Mouse (Mus musculus): ENCODE measurements around the gene Pde7b. TPM values are rescaled to one million over a fixed set of nuclear protein-coding genes. Genes with fewer than 3 reads are reported as not detected.

Gene Pde7b
- total and polyA plus RNA-seq, 3 experiments: 11.7 to 57.0 (median 53.1) TPM

GRCm38 (mm10) chr10:20409181-20409580, 315.7 kb downstream of the Pde7b start:
- DNase-seq: peak; percentile 40 to 67
- Histone ChIP-seq H3K27me3 (ENCODE audit: control insufficient read depth, insufficient read depth, low read length) (no peaks in the 10 kb centered on the region), H3K4me3 (no peak overlapping the region), H3K9ac (ENCODE audit: low read depth, low read length) (no peak overlapping the region), H3K27ac (peak overlapping the region; percentile 77), H3K36me3 (ENCODE audit: control insufficient read depth, insufficient read depth, low read length) (peaks cover 4% of the 10 kb centered on the region), H3K4me1 (ENCODE audit: control insufficient read depth, insufficient read depth, low read length) (peaks cover 8% of the 10 kb centered on the region), H3K79me2 (replicated peaks; ENCODE audit: control insufficient read depth, insufficient read depth, low read length) (no peaks in the 10 kb centered on the region)
- TF ChIP-seq CTCF (IDR thresholded peaks at IDR 0.05) (no peak), EP300 (IDR thresholded peaks at IDR 0.05; ENCODE audit: insufficient read depth, low read depth, low read length) (peak; percentile 98)
- WGBS: 49% methylated on average over 10 of the region's 10 CpGs
- intact Hi-C loops (cut with DNase I): loop anchor here (2.0 to 10.0 kb wide), 6 partner anchors 78 to 538 kb away; partner anchors contain the start of gene Pde7b

GRCm38 (mm10) chr10:20408336-20408735, 316.5 kb downstream of the Pde7b start:
- H3K9ac ChIP-seq (ENCODE audit: low read depth, low read length): no peak overlapping the region
- 37% methylated on average over 3 of the region's 3 CpGs for WGBS
- peaks cover 4% of the 10 kb centered on the region for H3K36me3 ChIP-seq (ENCODE audit: control insufficient read depth, insufficient read depth, low read length)
- no peaks in the 10 kb centered on the region for H3K79me2 ChIP-seq (replicated peaks; ENCODE audit: control insufficient read depth, insufficient read depth, low read length)
- H3K27me3 ChIP-seq (ENCODE audit: control insufficient read depth, insufficient read depth, low read length): no peaks in the 10 kb centered on the region
- 0 out of 2 replicates have a peak, but pooled peaks have one; percentile 2 for TF ChIP-seq CTCF (IDR thresholded peaks at IDR 0.05)
- no peak for TF ChIP-seq EP300 (IDR thresholded peaks at IDR 0.05; ENCODE audit: insufficient read depth, low read depth, low read length)
- TF ChIP-seq POLR2A (IDR thresholded peaks at IDR 0.05; ENCODE audit: insufficient read depth, low read depth, low read length): no peak
- peak overlapping the region; percentile 77 for H3K27ac ChIP-seq
- intact Hi-C loops (cut with DNase I): loop anchor here (2.0 to 10.0 kb wide), 6 partner anchors 78 to 539 kb away; partner anchors contain the start of gene Pde7b
- DNase-seq: peak in 1 of 2 experiments; percentile 26
- H3K4me3 ChIP-seq: no peak overlapping the region
- peaks cover 8% of the 10 kb centered on the region for H3K4me1 ChIP-seq (ENCODE audit: control insufficient read depth, insufficient read depth, low read length)

- no peaks in the 10 kb centered on the region for H3K79me2 ChIP-seq (replicated peaks; ENCODE audit: control insufficient read depth, insufficient read depth, low read length)
- peaks cover 8% of the 10 kb centered on the region for H3K4me1 ChIP-seq (ENCODE audit: control insufficient read depth, insufficient read depth, low read length)
- TF ChIP-seq CTCF (IDR thresholded peaks at IDR 0.05): peak; percentile 99
- TF ChIP-seq POLR2A (IDR thresholded peaks at IDR 0.05; ENCODE audit: insufficient read depth, low read depth, low read length): no peak
- TF ChIP-seq EP300 (IDR thresholded peaks at IDR 0.05; ENCODE audit: insufficient read depth, low read depth, low read length): peak; percentile 93
- H3K4me3 ChIP-seq: no peak overlapping the region
- DNase-seq: peak; percentile 36 to 47
- no peaks in the 10 kb centered on the region for H3K27me3 ChIP-seq (ENCODE audit: control insufficient read depth, insufficient read depth, low read length)
- no peak overlapping the region for H3K9ac ChIP-seq (ENCODE audit: low read depth, low read length)
- no peak overlapping the region for H3K27ac ChIP-seq
- 72% methylated on average over 2 of the region's 2 CpGs for WGBS
- intact Hi-C loops (cut with DNase I): loop anchor here (1.0 to 10.0 kb wide), 5 partner anchors 167 to 542 kb away; partner anchors contain the start of gene Pde7b
- peaks cover 4% of the 10 kb centered on the region for H3K36me3 ChIP-seq (ENCODE audit: control insufficient read depth, insufficient read depth, low read length)
Observed at GRCm38 (mm10) chr10:20405471-20405870, 319.4 kb downstream of the Pde7b start.

- Histone ChIP-seq H3K36me3 (ENCODE audit: control insufficient read depth, insufficient read depth, low read length) (no peaks in the 10 kb centered on the region; the same call in 1 of the 2 replicates), H3K27ac (no peak overlapping the region), H3K79me2 (replicated peaks; ENCODE audit: control insufficient read depth, insufficient read depth, low read length) (no peaks in the 10 kb centered on the region), H3K9ac (ENCODE audit: low read depth, low read length) (no peak overlapping the region), H3K4me3 (no peak overlapping the region), H3K27me3 (ENCODE audit: control insufficient read depth, insufficient read depth, low read length) (no peaks in the 10 kb centered on the region), H3K4me1 (ENCODE audit: control insufficient read depth, insufficient read depth, low read length) (no peaks in the 10 kb centered on the region)
- TF ChIP-seq EP300 (IDR thresholded peaks at IDR 0.05; ENCODE audit: insufficient read depth, low read depth, low read length) (no peak), CTCF (IDR thresholded peaks at IDR 0.05) (no peak), POLR2A (IDR thresholded peaks at IDR 0.05; ENCODE audit: insufficient read depth, low read depth, low read length) (no peak)
- WGBS: 87% methylated on average over 5 of the region's 5 CpGs
- intact Hi-C loops (cut with DNase I): loop anchor here (10.0 kb wide), 2 partner anchors 252 to 322 kb away; partner anchors contain the start of gene Pde7b
- DNase-seq: no peak
Observed at GRCm38 (mm10) chr10:20402941-20403340, 321.9 kb downstream of the Pde7b start.

- Histone ChIP-seq H3K36me3 (ENCODE audit: control insufficient read depth, insufficient read depth, low read length) (no peaks in the 10 kb centered on the region), H3K27ac (no peak overlapping the region), H3K4me1 (ENCODE audit: control insufficient read depth, insufficient read depth, low read length) (no peaks in the 10 kb centered on the region), H3K79me2 (replicated peaks; ENCODE audit: control insufficient read depth, insufficient read depth, low read length) (no peaks in the 10 kb centered on the region), H3K27me3 (ENCODE audit: control insufficient read depth, insufficient read depth, low read length) (no peaks in the 10 kb centered on the region), H3K9ac (ENCODE audit: low read depth, low read length) (no peak overlapping the region), H3K4me3 (no peak overlapping the region)
- no peak for DNase-seq
- intact Hi-C loops (cut with DNase I): loop anchor here (10.0 kb wide), 2 partner anchors 254 to 324 kb away; partner anchors contain the start of gene Pde7b
- no peak for TF ChIP-seq CTCF (IDR thresholded peaks at IDR 0.05)
- TF ChIP-seq EP300 (IDR thresholded peaks at IDR 0.05; ENCODE audit: insufficient read depth, low read depth, low read length): no peak
- TF ChIP-seq POLR2A (IDR thresholded peaks at IDR 0.05; ENCODE audit: insufficient read depth, low read depth, low read length): no peak
- WGBS: 86% methylated on average over 15 of the region's 15 CpGs
Observed at GRCm38 (mm10) chr10:20400406-20400805, 324.5 kb downstream of the Pde7b start.

GRCm38 (mm10) chr10:20398641-20399390, 326.1 kb downstream of the Pde7b start:
- Histone ChIP-seq H3K27ac (no peak overlapping the region), H3K4me1 (ENCODE audit: control insufficient read depth, insufficient read depth, low read length) (no peaks in the 10 kb centered on the region), H3K79me2 (replicated peaks; ENCODE audit: control insufficient read depth, insufficient read depth, low read length) (no peaks in the 10 kb centered on the region), H3K4me3 (no peak overlapping the region), H3K36me3 (ENCODE audit: control insufficient read depth, insufficient read depth, low read length) (no peaks in the 10 kb centered on the region), H3K9ac (ENCODE audit: low read depth, low read length) (no peak overlapping the region), H3K27me3 (ENCODE audit: control insufficient read depth, insufficient read depth, low read length) (no peaks in the 10 kb centered on the region)
- no peak for DNase-seq
- 75% methylated on average over 12 of the region's 12 CpGs for WGBS
- intact Hi-C loops (cut with DNase I): no loop called here
- TF ChIP-seq CTCF (IDR thresholded peaks at IDR 0.05) (no peak), POLR2A (IDR thresholded peaks at IDR 0.05; ENCODE audit: insufficient read depth, low read depth, low read length) (no peak), EP300 (IDR thresholded peaks at IDR 0.05; ENCODE audit: insufficient read depth, low read depth, low read length) (no peak)
